Mouse (Mus musculus) neutrophil, adult 5-6 weeks (primary cell): ENCODE results near the gene Usf3. TPM values are rescaled to one million over a fixed set of nuclear protein-coding genes. Genes with fewer than 3 reads are reported as not detected.

Experiments
- ATAC-seq: fragments of 151-379, 151-347 bp; 2 replicates; pipeline ENCODE4 v1.8.0; 2017; ENCODE audit warnings: mild to moderate bottlenecking, moderate TSS enrichment; ENCODE audit not compliant: insufficient number of reproducible peaks, poor library complexity, low FRiP score, severe bottlenecking; ENCODE audit errors: extremely low read depth
- total RNA-seq: library from RNA; stranded (forward); fragments of 200-1000 nt; gene quantifications from 2 replicates; pipeline ENCODE4 v1.2.3, GENCODE M21; 2017

Gene Usf3
- total RNA-seq: 33.9 and 38.1 TPM in 2 replicates

DNA sequence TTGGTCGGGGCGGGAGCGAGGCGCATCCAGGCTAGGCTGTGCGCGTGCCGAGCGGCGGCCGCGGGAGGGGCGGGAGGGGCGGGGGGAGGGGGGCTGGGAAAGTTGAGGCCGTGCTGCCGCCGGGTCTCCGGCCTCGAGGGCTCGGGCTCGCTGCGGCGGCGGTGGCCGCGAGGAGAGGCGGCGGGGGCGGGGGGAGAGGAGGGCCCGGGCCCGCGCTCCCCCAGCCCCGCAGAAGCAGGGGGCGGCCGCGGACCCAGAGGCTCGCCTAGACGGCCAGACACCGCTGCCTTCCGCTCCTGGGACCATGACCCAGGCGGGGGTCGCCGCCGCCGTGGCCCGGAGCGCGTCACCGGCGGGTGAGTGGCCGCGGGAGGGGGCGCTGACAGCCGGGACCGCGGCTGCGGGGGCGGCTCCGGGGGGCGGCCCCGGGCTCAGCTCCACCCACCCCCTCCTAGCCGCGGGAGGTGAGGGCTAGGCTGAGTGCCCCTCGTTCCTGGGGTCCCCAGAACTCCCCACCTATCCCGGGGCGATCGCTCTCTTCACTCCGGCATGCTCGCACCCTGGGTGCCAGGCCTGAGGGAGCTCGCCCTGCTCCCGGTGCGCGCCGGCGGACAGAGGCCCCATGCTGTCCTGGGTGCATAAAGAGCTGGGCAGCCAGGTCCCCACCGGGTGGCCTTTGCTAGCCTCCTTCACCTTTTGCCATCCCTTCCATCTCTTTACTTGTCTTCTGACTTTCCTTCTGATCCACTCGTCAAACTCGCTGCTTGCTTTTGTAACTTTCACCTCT lies at the start of gene Usf3:
Gene Usf3, plus strand, starts transcription at position 92 of the 787 bp plus-strand sequence.
- ATAC-seq: no peak

DNA sequence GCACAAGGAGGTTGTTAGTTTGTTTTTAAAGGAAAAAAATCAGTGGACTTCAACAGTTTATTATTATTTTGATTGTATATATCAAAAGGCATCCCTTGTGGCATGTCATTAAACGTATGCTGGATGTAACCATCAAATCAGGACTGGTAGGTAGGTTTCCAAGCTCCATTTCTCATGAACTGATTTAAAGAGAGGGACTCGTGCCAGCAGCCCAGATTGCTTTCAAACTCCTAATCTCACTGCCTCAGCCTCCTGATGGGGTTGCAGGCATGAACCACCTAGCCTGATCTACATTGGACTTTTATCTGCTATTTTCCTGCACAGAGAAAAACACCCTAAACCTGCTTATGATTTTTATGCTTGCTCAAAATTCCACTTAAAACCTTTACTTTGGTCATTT lies 49.3 kb upstream of the Usf3 start:
- no peak for ATAC-seq

- no peak for ATAC-seq
Measured at GRCm38 (mm10) chr16:44124713-44125112, 48.3 kb upstream of the Usf3 start.

GRCm38 (mm10) chr16:44125436-44125835 lies 47.6 kb upstream of the Usf3 start:
- no peak for ATAC-seq

GRCm38 (mm10) chr16:44126437-44126836 lies 46.6 kb upstream of the Usf3 start:
- no peak for ATAC-seq

DNA sequence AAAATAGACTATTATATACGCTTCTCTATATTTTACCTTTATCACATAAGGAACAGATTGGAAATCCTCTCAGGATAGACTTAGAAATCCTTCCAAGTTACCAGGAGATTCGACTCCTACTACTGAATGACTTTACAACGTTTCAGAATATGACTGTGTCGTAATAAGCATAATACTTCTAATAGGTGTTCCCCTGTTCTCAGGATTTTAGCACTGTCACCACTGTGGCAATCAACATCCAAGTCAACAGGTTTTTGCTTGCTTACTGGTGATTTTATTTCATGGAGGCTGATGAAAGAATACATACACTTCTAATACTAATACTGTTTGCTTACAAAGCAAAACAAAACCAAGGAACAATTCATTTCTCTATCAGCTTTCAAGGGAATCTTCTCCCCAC lies 40.7 kb upstream of the Usf3 start:
- ATAC-seq: no peak

GRCm38 (mm10) chr16:44133187-44133586 lies 39.9 kb upstream of the Usf3 start:
- no peak for ATAC-seq

GRCm38 (mm10) chr16:44136511-44137021 lies 36.5 kb upstream of the Usf3 start:
- no peak for ATAC-seq

DNA sequence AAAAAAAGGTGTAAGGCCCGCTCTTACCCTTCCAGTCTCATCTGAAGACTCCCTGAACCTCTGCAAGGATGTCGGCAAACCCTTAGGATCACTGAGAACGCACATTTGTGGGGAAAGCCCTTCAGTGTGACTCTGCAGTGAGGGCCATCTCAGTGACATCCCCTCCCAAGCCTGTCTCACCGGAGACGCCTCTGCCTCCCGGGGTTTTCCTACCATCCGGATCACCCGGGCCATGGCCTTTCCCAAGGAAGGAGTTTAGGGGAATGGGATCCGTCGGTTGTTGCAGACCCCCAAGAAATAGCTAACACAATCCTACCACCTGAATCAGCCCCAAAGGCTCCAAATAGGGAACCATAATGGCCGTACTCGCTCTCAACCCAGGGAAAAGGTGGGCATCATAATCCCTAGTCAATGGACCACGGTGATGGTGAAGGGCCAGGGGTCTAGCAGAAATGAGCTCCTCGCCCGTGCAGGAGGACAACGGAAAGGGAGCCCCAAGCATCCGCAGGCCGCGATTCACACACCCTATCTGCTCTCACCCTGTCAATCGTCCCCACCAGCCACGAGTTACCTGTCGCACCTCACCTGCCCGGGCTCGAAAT lies 34.6 kb upstream of the Usf3 start:
- ATAC-seq: no peak

- ATAC-seq: peak; percentile 80
Measured at GRCm38 (mm10) chr16:44138979-44139535, 34.0 kb upstream of the Usf3 start.

- ATAC-seq: peak; percentile 64
Measured at GRCm38 (mm10) chr16:44139536-44140185, 33.4 kb upstream of the Usf3 start, which contains the start of the genes Atp6v1a and Naa50. Gene Atp6v1a, minus strand, starts transcription at chr16:44139705. Gene Naa50, plus strand, starts transcription at chr16:44139830.

- ATAC-seq: peak; percentile 57
Measured at GRCm38 (mm10) chr16:44140186-44140787, 32.8 kb upstream of the Usf3 start.

GRCm38 (mm10) chr16:44141483-44141882 lies 31.6 kb upstream of the Usf3 start:
- ATAC-seq: no peak

- ATAC-seq: peak; percentile 41; the same call in 1 of the 2 replicates
Measured at GRCm38 (mm10) chr16:44149002-44149767, 23.9 kb upstream of the Usf3 start.

DNA sequence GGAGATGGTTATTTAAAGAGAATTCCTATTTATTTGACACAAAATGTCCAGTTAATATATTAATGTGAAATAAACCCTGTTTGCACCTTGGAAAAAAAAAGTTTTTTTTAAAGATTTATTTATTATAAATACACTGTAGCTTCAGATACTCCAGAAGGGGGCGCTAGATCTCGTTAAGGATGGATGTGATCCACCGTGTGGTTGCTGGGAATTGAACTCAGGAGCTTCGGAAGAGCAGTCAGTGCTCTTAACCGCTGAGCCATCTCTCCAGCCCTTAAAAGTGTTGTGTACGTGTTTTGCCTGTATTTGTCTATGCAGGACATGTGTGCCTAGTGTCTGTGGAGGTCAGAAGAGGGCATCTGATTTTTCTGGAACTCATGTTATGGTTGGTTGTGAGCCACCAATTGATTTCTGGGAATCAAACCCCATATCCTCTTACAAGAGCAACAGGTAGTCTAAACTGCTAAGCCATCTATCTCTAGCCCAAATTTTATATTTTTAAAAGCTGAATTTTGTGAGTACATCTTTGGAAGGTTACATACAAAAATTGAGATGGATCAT lies 18.5 kb upstream of the Usf3 start:
- ATAC-seq: no peak

DNA sequence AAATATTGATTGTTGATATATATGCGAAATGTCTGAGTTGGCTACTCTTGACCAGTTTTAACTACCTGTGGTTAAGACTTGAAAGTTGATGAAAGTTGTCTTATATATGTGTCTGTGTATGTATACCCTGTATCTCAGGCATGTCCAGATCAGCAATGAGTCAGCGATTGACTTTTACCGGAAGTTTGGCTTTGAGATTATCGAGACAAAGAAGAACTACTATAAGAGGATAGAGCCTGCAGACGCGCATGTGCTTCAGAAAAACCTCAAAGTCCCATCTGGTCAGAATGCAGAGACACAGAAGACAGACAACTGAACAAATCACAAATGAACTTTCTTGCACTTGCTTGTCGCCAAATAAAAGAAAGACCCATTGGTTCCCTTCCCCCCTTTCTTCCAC lies 13.7 kb upstream of the Usf3 start:
- no peak for ATAC-seq

GRCm38 (mm10) chr16:44163831-44164230 lies 9.2 kb upstream of the Usf3 start:
- ATAC-seq: no peak

DNA sequence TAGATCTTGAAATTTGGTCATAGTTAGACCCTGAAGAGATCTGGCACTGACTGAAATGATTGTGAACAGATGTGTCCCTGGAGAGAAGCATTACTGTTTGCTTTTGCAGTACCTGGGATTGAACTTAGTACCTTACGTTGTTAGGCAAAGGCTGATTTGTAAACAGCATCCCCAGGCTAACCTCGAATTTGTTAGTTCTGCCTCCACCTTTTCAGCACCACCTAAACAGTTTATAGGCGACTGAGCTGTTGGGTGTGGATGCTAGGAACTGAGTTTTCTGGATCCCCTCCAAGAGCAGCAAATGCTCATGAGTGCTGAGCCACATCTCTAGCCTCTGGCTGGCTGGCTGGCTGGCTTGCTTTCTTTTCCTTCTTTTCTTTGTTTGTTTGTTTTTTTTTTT lies 7.9 kb upstream of the Usf3 start:
- ATAC-seq: no peak
